Mouse (Mus musculus): ENCODE results near the gene Megf6.

Gene Megf6

GRCm38 (mm10) chr4:154201511-154201910, 31.0 kb downstream of the Megf6 start:
- in situ Hi-C loops (cut with MboI; ENCODE audit: unreplicated experiment in 2 of 2) = loop anchor here (25.0 kb wide), 2 partner anchors 1664 to 1689 kb away; no protein-coding TSS in a partner anchor

- in situ Hi-C loops (cut with MboI; ENCODE audit: unreplicated experiment in 2 of 2) = loop anchor here (25.0 kb wide), 2 partner anchors 1667 to 1692 kb away; no protein-coding TSS in a partner anchor
Measured at GRCm38 (mm10) chr4:154204532-154204931, 34.0 kb downstream of the Megf6 start.

- in situ Hi-C loops (cut with MboI; ENCODE audit: unreplicated experiment in 2 of 2) = loop anchor here (5.0 to 25.0 kb wide), 3 partner anchors 138 to 1693 kb away; no protein-coding TSS in a partner anchor
Measured at GRCm38 (mm10) chr4:154205392-154205791, 34.9 kb downstream of the Megf6 start.

- in situ Hi-C loops (cut with MboI; ENCODE audit: unreplicated experiment in 2 of 2) = loop anchor here (5.0 to 25.0 kb wide), 3 partner anchors 140 to 1695 kb away; no protein-coding TSS in a partner anchor
Measured at GRCm38 (mm10) chr4:154207261-154207660, 36.7 kb downstream of the Megf6 start.

DNA sequence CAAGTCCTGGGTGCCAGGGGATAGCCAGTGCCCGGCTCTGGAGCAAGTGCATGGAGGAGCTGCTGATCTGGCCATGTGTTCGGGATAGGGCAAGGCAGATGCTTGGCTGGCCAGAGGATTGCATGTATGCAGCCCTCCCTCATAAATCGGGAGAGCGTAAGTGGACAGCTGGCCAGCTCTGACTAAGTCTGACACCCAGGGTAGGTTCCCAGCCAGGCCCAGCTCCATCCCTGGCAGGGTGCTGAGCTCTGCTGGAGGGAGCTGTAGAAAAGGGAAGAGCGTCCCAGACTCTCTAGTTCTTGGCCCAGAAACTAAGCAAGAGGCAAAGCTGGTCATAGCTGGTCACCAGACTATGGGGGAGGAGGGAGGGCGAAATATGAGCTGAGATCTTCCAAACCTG, 38.5 kb downstream of the Megf6 start:
- in situ Hi-C loops (cut with MboI; ENCODE audit: unreplicated experiment in 2 of 2) = loop anchor here (5.0 to 25.0 kb wide), 3 partner anchors 142 to 1697 kb away; no protein-coding TSS in a partner anchor

DNA sequence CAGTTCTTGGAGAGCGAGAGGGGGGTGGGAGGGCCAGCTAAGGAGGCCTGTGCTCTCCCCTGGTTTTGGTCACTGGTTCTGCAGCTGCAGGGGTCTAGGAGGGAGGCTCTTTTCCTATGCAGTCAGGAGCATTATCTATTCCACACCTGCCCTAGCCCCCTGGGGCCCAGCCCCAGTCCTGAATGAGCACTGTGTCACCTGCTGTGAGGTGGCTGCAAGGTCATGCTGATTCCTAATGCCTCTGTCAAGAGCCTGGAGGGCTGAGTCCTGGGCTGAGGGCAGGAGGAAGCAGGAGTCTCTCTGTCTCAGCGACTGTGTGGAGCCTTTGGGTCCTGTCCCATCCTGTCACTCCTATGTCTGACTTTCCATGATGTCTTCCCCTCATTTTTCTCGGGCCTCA, 39.3 kb downstream of the Megf6 start:
- in situ Hi-C loops (cut with MboI; ENCODE audit: unreplicated experiment in 2 of 2) = loop anchor here (5.0 to 25.0 kb wide), 3 partner anchors 143 to 1698 kb away; no protein-coding TSS in a partner anchor

GRCm38 (mm10) chr4:154211459-154211858, 40.9 kb downstream of the Megf6 start:
- in situ Hi-C loops (cut with MboI; ENCODE audit: unreplicated experiment in 2 of 2) = loop anchor here (25.0 kb wide), 2 partner anchors 1674 to 1699 kb away; no protein-coding TSS in a partner anchor

DNA sequence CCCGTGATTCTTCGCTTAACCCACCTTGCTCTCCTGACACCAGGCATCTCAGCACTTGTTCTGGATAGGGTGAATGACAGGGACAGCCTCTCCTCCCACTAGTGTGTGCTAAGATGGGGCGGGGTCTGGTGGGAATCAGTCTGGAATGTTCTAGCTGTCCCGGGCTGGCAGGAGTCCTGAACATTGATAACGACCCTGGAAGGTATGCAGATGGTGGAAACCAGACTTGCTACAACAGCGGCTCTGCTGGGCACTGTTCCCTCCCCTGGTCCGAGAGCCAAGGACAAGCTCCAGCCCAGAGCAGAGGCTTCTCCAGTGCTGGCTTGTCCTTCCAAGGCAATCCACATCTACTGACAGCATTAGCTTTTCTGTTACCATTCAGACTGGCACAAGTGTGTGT, 43.1 kb downstream of the Megf6 start:
- in situ Hi-C loops (cut with MboI; ENCODE audit: unreplicated experiment in 2 of 2) = loop anchor here (25.0 kb wide), 2 partner anchors 1676 to 1701 kb away; no protein-coding TSS in a partner anchor

GRCm38 (mm10) chr4:154214075-154214474, 43.5 kb downstream of the Megf6 start:
- in situ Hi-C loops (cut with MboI; ENCODE audit: unreplicated experiment in 2 of 2) = loop anchor here (25.0 kb wide), 2 partner anchors 1677 to 1702 kb away; no protein-coding TSS in a partner anchor

DNA sequence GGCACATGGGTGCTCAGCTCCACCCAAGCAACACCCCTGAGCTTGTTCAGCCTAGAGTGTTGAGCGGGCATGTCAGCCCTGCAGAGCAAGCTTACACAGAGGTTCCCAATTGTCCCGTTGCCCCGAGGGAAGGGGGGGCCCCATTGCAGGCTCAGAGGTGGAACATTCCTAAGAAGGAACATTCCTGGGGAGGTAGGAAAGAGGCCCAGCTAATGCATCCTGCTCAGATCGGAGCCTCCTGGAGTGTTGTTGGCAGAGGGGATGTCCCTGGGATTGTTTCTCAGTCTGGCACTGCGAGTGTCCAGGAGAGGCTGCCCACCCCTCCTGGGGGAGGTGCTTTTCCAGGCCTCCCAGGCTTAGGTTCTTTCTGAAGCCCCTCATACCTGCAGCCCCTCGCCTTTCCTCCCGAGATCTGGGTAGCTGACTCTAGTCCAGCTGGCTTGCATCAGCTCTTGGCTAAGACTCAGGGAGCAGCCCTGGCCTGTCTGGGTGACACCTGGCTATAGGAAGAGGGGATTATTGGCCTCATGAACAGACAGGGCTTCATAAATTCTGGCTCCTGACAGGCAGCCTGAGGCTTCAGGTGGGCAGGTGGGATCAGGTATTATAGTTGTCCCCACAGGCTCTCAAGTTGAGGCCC, 47.3 kb downstream of the Megf6 start:
- in situ Hi-C loops (cut with MboI; ENCODE audit: unreplicated experiment in 2 of 2) = loop anchor here (25.0 kb wide), 2 partner anchors 1681 to 1706 kb away; no protein-coding TSS in a partner anchor

GRCm38 (mm10) chr4:154222773-154223172, 52.2 kb downstream of the Megf6 start:
- in situ Hi-C loops (cut with MboI; ENCODE audit: unreplicated experiment in 2 of 2) = loop anchor here (25.0 kb wide), 2 partner anchors 1685 to 1710 kb away; no protein-coding TSS in a partner anchor

DNA sequence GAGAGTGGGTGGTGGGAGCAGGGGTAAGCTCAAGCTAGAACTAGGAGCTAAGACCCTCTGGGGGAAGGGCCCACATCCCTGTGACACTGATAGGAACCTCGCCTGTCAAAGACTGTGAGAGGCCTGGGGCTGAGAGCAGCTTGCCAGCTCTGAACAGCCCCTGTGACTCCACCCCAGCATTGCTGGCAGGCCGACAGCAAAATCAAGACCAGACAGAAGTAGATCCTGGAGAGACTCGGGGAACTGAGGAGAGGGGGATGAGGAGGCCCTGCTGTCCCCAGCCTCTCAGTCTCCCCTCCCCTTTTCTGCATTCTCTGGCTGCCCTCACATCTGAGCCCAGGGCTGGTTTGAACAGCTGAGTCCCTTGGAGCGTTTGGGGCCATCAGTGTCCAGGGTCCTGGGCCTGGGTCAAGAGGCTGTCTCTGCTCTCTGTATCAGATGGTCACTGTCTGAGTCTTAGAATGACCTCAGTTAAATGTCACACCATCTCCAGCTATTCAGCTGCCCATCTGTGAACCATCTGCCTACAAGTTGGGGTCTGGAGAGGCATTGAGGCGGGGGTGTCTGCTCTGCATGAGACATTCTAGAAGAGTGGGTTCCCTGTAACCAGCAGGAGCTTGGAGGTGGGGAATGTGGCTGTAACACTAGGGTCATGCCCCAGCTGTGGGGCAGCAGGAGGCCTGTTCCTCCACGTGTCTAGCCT, 53.9 kb downstream of the Megf6 start:
- in situ Hi-C loops (cut with MboI; ENCODE audit: unreplicated experiment in 2 of 2) = loop anchor here (25.0 kb wide), 2 partner anchors 1687 to 1712 kb away; no protein-coding TSS in a partner anchor

GRCm38 (mm10) chr4:154224970-154225309, 54.4 kb downstream of the Megf6 start:
- in situ Hi-C loops (cut with MboI; ENCODE audit: unreplicated experiment in 2 of 2) = loop anchor here (25.0 kb wide), 2 partner anchors 1688 to 1713 kb away; no protein-coding TSS in a partner anchor

- in situ Hi-C loops (cut with MboI; ENCODE audit: unreplicated experiment in 2 of 2) = no loop called here
Measured at GRCm38 (mm10) chr4:154226678-154227077, 56.1 kb downstream of the Megf6 start.

DNA sequence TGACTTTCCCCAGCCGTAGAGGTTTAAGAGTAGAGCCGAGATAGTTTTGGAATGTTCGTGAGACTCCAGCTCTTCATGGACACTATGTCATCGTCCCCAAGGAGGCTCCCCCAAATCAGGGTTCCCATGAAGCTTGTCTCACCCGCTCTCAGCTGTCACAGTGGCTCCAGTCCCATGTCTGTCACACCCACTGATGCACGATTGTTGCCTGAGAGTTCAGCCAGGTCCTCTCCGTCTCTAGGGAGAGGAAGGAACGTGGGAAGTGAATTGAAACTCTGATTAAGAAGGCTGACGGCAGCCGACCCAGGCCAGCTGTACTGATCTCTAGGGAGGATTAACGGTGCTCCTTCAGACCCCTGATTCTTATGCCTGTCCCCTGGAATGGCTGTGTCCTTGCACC, 57.8 kb downstream of the Megf6 start:
- in situ Hi-C loops (cut with MboI; ENCODE audit: unreplicated experiment in 2 of 2) = no loop called here

DNA sequence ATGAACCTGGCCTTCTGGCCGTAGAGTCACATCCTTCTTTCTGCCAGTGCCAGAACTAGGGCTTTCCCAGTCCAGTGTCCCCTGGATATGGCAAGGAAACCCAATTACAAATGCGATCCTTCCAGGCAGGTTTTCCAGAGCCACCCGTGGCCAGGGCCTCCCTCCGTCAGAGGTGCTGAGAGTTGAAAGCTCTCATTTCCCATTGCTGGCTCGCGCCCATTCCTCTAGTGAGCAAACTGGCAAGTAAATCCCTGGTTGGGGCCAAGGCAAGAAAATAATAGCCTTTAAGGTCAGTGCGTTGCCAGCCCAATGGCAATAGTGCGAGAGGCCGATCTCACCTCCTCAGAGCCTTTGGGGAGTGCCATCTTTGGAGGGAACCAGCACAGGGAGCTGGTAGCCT, 59.0 kb downstream of the Megf6 start:
- in situ Hi-C loops (cut with MboI; ENCODE audit: unreplicated experiment in 2 of 2) = no loop called here

DNA sequence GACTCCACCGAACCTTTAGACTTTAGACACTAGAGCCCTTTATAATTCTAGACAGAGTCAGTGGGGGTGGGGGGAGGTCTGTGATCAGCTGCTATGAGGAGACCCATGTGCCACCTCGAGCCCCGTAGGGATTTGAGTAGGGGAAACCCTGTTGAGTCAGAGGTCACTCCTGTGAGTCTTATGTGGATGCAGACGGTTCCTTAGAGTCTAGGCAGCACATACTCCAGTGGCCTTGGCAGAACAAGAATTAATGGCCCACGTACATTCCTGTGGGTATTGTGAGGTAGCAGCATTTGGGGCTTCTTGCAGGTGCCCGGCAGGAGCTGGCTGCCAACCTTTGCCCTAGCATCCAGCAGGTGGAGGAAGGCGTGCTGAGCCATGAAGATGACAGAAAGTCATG, 60.9 kb downstream of the Megf6 start:
- in situ Hi-C loops (cut with MboI; ENCODE audit: unreplicated experiment in 2 of 2) = no loop called here

DNA sequence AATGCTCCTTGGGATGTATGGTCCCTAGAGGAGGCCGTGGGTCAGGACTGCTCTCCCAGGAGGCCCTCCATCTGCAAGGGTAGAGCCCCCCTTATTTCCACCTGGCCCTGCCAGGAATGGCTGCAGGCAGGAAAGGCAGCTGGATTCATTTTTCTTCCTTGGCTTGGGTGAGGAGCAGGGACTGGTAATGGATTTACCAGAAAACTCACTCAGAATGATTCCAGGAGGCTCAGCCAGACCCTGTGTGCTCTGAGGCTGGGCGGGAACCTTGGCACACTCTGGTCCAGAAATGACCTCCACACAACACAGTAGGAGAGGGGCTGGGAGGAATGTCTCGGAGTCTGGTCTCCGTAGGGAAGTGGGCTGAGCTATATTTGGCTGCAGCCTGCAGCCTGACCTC, 61.8 kb downstream of the Megf6 start:
- in situ Hi-C loops (cut with MboI; ENCODE audit: unreplicated experiment in 2 of 2) = no loop called here

- in situ Hi-C loops (cut with MboI; ENCODE audit: unreplicated experiment in 2 of 2) = no loop called here
Measured at GRCm38 (mm10) chr4:154236001-154236400, 65.5 kb downstream of the Megf6 start.

- in situ Hi-C loops (cut with MboI; ENCODE audit: unreplicated experiment in 2 of 2) = no loop called here
Measured at GRCm38 (mm10) chr4:154236893-154237292, 66.4 kb downstream of the Megf6 start.

- in situ Hi-C loops (cut with MboI; ENCODE audit: unreplicated experiment in 2 of 2) = no loop called here
Measured at GRCm38 (mm10) chr4:154237306-154237705, 66.8 kb downstream of the Megf6 start.

Measured in v-Abl transformed pro-B cells (cell line).